Mouse (Mus musculus): ENCODE measurements at regions not wholly inside any gene's neighbourhood (a gene's known extent, or its start where the extent isn't known, plus 50 kb on each side); places are given as distances from the start of the nearest gene placed in this dataset.

- peak in 1 of 2 experiments; percentile 65 for DNase-seq (ENCODE audit: extremely low spot score in 1 of 2, low spot score in 1 of 2)
Observed at GRCm38 (mm10) chr14:105720816-105721510, 175.7 kb downstream of the Spry2 start.

GRCm38 (mm10) chr14:105718676-105719441, 177.8 kb downstream of the Spry2 start:
- DNase-seq (ENCODE audit: extremely low spot score in 1 of 2, low spot score in 1 of 2) = peak in 1 of 2 experiments; percentile 86

GRCm38 (mm10) chr14:105717821-105718220, 178.8 kb downstream of the Spry2 start:
- DNase-seq (ENCODE audit: extremely low spot score in 1 of 2, low spot score in 1 of 2) = no peak

GRCm38 (mm10) chr14:105708691-105709090, 187.9 kb downstream of the Spry2 start:
- peak in 1 of 2 experiments; percentile 21 for DNase-seq (ENCODE audit: extremely low spot score in 1 of 2, low spot score in 1 of 2)

GRCm38 (mm10) chr14:105706756-105707155, 189.9 kb downstream of the Spry2 start:
- no peak for DNase-seq (ENCODE audit: extremely low spot score in 1 of 2, low spot score in 1 of 2)

- DNase-seq (ENCODE audit: extremely low spot score in 1 of 2, low spot score in 1 of 2) = no peak
Observed at GRCm38 (mm10) chr14:105698616-105699015, 198.0 kb downstream of the Spry2 start.

GRCm38 (mm10) chr14:105698086-105698485, 198.5 kb downstream of the Spry2 start:
- no peak for DNase-seq (ENCODE audit: extremely low spot score in 1 of 2, low spot score in 1 of 2)

GRCm38 (mm10) chr14:105697398-105697797, 199.2 kb downstream of the Spry2 start:
- DNase-seq (ENCODE audit: extremely low spot score in 1 of 2, low spot score in 1 of 2) = peak in 1 of 2 experiments; percentile 11

- no peak for DNase-seq (ENCODE audit: extremely low spot score in 1 of 2, low spot score in 1 of 2)
Observed at GRCm38 (mm10) chr14:105694969-105695368, 201.7 kb downstream of the Spry2 start.

- DNase-seq (ENCODE audit: extremely low spot score in 1 of 2, low spot score in 1 of 2) = no peak
Observed at GRCm38 (mm10) chr14:105693713-105694112, 202.9 kb downstream of the Spry2 start.

GRCm38 (mm10) chr14:105684826-105685465, 211.7 kb downstream of the Spry2 start:
- DNase-seq (ENCODE audit: extremely low spot score in 1 of 2, low spot score in 1 of 2) = no peak

- DNase-seq (ENCODE audit: extremely low spot score in 1 of 2, low spot score in 1 of 2) = no peak
Observed at GRCm38 (mm10) chr14:105684329-105684728, 212.3 kb downstream of the Spry2 start.

GRCm38 (mm10) chr14:105676646-105676930, 220.0 kb downstream of the Spry2 start:
- DNase-seq (ENCODE audit: extremely low spot score in 1 of 2, low spot score in 1 of 2) = peak in 1 of 2 experiments; percentile 35

GRCm38 (mm10) chr14:105675801-105676645, 220.6 kb downstream of the Spry2 start:
- DNase-seq (ENCODE audit: extremely low spot score in 1 of 2, low spot score in 1 of 2) = no peak

GRCm38 (mm10) chr14:105675006-105675405, 221.6 kb downstream of the Spry2 start:
- no peak for DNase-seq (ENCODE audit: extremely low spot score in 1 of 2, low spot score in 1 of 2)

- peak; percentile 91 for DNase-seq (ENCODE audit: extremely low spot score in 1 of 2, low spot score in 1 of 2)
Observed at GRCm38 (mm10) chr14:105668969-105669368, 227.7 kb downstream of the Spry2 start.

- peak in 1 of 2 experiments; percentile 27 for DNase-seq (ENCODE audit: extremely low spot score in 1 of 2, low spot score in 1 of 2)
Observed at GRCm38 (mm10) chr14:105664671-105665198, 231.9 kb downstream of the Spry2 start.

GRCm38 (mm10) chr14:105663472-105663871, 233.1 kb downstream of the Spry2 start:
- no peak for DNase-seq (ENCODE audit: extremely low spot score in 1 of 2, low spot score in 1 of 2)

- DNase-seq (ENCODE audit: extremely low spot score in 1 of 2, low spot score in 1 of 2) = no peak
Observed at GRCm38 (mm10) chr14:105662839-105663238, 233.8 kb downstream of the Spry2 start.

- peak; percentile 57 to 63 for DNase-seq (ENCODE audit: extremely low spot score in 1 of 2, low spot score in 1 of 2)
Observed at GRCm38 (mm10) chr14:105658316-105658715, 238.3 kb downstream of the Spry2 start.

All from frontal cortex, adult 2 months (tissue).